Mouse (Mus musculus) thymus, adult 2 months (tissue): ENCODE measurements around the gene Pgp.

ENCODE experiments used
- CTCF ChIP-seq: fragments of 200-500 bp; IDR thresholded peaks from 2 replicates; pipeline ENCODE4 v1.5.1; 2012; ENCODE audit warnings: mild to moderate bottlenecking, control low read depth, low read length, moderate library complexity, borderline replicate concordance; ENCODE audit not compliant: control insufficient read depth, poor library complexity, insufficient read depth; ENCODE audit errors: extremely low read depth
- POLR2A ChIP-seq: fragments of 200-500 bp; IDR thresholded peaks from 2 replicates; pipeline ENCODE4 v1.6.1; 2012; ENCODE audit warnings: mild to moderate bottlenecking, low read length, control low read depth, moderate library complexity; ENCODE audit not compliant: control insufficient read depth, poor library complexity, insufficient read depth; ENCODE audit errors: extremely low read depth

DNA sequence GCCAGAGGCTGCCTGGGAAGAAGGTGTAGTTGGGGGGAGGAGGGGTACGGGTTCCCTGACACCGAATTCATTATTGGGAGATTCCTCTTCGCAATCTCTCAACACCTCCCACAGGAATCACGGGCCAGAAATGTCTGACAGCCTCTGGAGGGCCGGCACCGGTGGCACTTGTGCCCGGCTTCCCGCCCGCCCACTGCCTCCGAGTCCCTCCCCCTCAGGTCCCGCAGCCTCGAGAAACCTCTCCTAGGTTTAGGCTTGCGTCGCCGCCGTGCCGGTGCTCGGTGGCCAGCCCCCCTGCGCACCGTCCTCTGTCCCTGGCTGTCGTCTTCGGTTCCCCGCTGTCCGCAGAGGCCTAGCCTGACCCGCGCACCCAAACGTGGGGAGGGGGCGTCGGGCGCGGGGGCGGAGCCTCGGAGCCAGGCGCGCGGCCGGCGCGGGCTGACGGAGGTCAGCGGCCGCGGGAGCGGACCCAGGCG, 18.0 kb downstream of the Pgp start, which contains the start of gene Caskin1:
- TF ChIP-seq CTCF (no peak), POLR2A (no peak)
